Mouse (Mus musculus): ENCODE data around the gene Cilp2. TPM values are rescaled to one million over a fixed set of nuclear protein-coding genes. Genes with fewer than 3 reads are reported as not detected.

The Cilp2 gene
- 0.40 TPM in 2 replicates for polyA plus RNA-seq (2016; fragmentation: Nextera tagmentation; extraction: Ambion mirVana)

- no peaks in the 10 kb centered on the region for H3K9me3 ChIP-seq (replicated peaks)
- H3K4me3 ChIP-seq: peak within 1 kb of the TSS; percentile 34
- H3K27me3 ChIP-seq (ENCODE audit: low read depth, poor library complexity, severe bottlenecking): peaks cover 100% of the 10 kb centered on the region
- WGBS: 3% methylated on average over 60 of the region's 60 CpGs
- peak; percentile 63 for DNase-seq (ENCODE audit: low spot score)
- peaks cover 41% of the 10 kb centered on the region for H3K4me1 ChIP-seq
- H3K36me3 ChIP-seq: peaks cover 12% of the 10 kb centered on the region
- no peak within 1 kb of the TSS for H3K27ac ChIP-seq
Measured at GRCm38 (mm10) chr8:69887289-69888243, at the start of gene Cilp2. Cilp2 (minus strand) TSS chr8:69887687.

GRCm38 (mm10) chr8:69936050-69936794, 48.7 kb upstream of the Cilp2 start:
- no peak for DNase-seq (ENCODE audit: low spot score)
- WGBS: 72% methylated on average over 7 of the region's 7 CpGs
- Histone ChIP-seq H3K4me1 (peaks cover 33% of the 10 kb centered on the region), H3K4me3 (no peak overlapping the region), H3K27ac (0 out of 2 replicates have a peak overlapping the region, but pooled peaks have one; percentile 27), H3K36me3 (peaks cover 76% of the 10 kb centered on the region), H3K9me3 (replicated peaks) (no peaks in the 10 kb centered on the region), H3K27me3 (ENCODE audit: low read depth, poor library complexity, severe bottlenecking) (no peaks in the 10 kb centered on the region)

- Histone ChIP-seq H3K4me3 (no peak overlapping the region), H3K36me3 (peaks cover 79% of the 10 kb centered on the region), H3K4me1 (peaks cover 29% of the 10 kb centered on the region), H3K9me3 (replicated peaks) (no peaks in the 10 kb centered on the region), H3K27ac (no peak overlapping the region), H3K27me3 (ENCODE audit: low read depth, poor library complexity, severe bottlenecking) (no peaks in the 10 kb centered on the region)
- no peak for DNase-seq (ENCODE audit: low spot score)
- 95% methylated on average over 3 of the region's 3 CpGs for WGBS
Measured at GRCm38 (mm10) chr8:69935431-69935830, 47.9 kb upstream of the Cilp2 start.

- Histone ChIP-seq H3K27me3 (ENCODE audit: low read depth, poor library complexity, severe bottlenecking) (no peaks in the 10 kb centered on the region), H3K36me3 (peaks cover 74% of the 10 kb centered on the region), H3K27ac (no peak overlapping the region), H3K4me3 (no peak overlapping the region), H3K4me1 (peaks cover 20% of the 10 kb centered on the region), H3K9me3 (replicated peaks) (no peaks in the 10 kb centered on the region)
- WGBS: 91% methylated on average over 5 of the region's 5 CpGs
- DNase-seq (ENCODE audit: low spot score): no peak
Measured at GRCm38 (mm10) chr8:69934582-69934981, 47.1 kb upstream of the Cilp2 start.

- no peak overlapping the region for H3K27ac ChIP-seq
- no peak for DNase-seq (ENCODE audit: low spot score)
- H3K4me3 ChIP-seq: no peak overlapping the region
- H3K4me1 ChIP-seq: peaks cover 13% of the 10 kb centered on the region
- no peaks in the 10 kb centered on the region for H3K9me3 ChIP-seq (replicated peaks)
- H3K36me3 ChIP-seq: peaks cover 80% of the 10 kb centered on the region
- no peaks in the 10 kb centered on the region for H3K27me3 ChIP-seq (ENCODE audit: low read depth, poor library complexity, severe bottlenecking)
- WGBS: 86% methylated on average over 2 of the region's 2 CpGs
Measured at GRCm38 (mm10) chr8:69933811-69934210, 46.3 kb upstream of the Cilp2 start.

- no peak for DNase-seq (ENCODE audit: low spot score)
- Histone ChIP-seq H3K36me3 (peaks cover 65% of the 10 kb centered on the region), H3K4me3 (no peak overlapping the region), H3K4me1 (0 out of 2 replicates have a peak, but pooled peaks cover 1% of the 10 kb centered on the region), H3K27me3 (ENCODE audit: low read depth, poor library complexity, severe bottlenecking) (no peaks in the 10 kb centered on the region), H3K9me3 (replicated peaks) (no peaks in the 10 kb centered on the region), H3K27ac (no peak overlapping the region)
Measured at GRCm38 (mm10) chr8:69926901-69927300, 39.4 kb upstream of the Cilp2 start.

- Histone ChIP-seq H3K4me1 (peaks cover 23% of the 10 kb centered on the region), H3K36me3 (peaks cover 58% of the 10 kb centered on the region), H3K27ac (no peak overlapping the region), H3K27me3 (ENCODE audit: low read depth, poor library complexity, severe bottlenecking) (no peaks in the 10 kb centered on the region), H3K4me3 (no peak overlapping the region), H3K9me3 (replicated peaks) (no peaks in the 10 kb centered on the region)
- DNase-seq (ENCODE audit: low spot score): no peak
- WGBS: 76% methylated on average over 1 of the region's 1 CpGs
Measured at GRCm38 (mm10) chr8:69923986-69924385, 36.5 kb upstream of the Cilp2 start.

- DNase-seq (ENCODE audit: low spot score): no peak
- no peaks in the 10 kb centered on the region for H3K27me3 ChIP-seq (ENCODE audit: low read depth, poor library complexity, severe bottlenecking)
- H3K4me3 ChIP-seq: no peak overlapping the region
- peaks cover 23% of the 10 kb centered on the region for H3K4me1 ChIP-seq
- no peaks in the 10 kb centered on the region for H3K9me3 ChIP-seq (replicated peaks)
- H3K36me3 ChIP-seq: peaks cover 53% of the 10 kb centered on the region
- 96% methylated on average over 2 of the region's 2 CpGs for WGBS
- H3K27ac ChIP-seq: peak overlapping the region; percentile 79
Measured at GRCm38 (mm10) chr8:69921141-69921540, 33.7 kb upstream of the Cilp2 start.

- peaks cover 23% of the 10 kb centered on the region for H3K4me1 ChIP-seq
- H3K9me3 ChIP-seq (replicated peaks): no peaks in the 10 kb centered on the region
- peak; percentile 74 for DNase-seq (ENCODE audit: low spot score)
- no peak overlapping the region; the same call in 1 of the 2 replicates for H3K4me3 ChIP-seq
- no peaks in the 10 kb centered on the region for H3K27me3 ChIP-seq (ENCODE audit: low read depth, poor library complexity, severe bottlenecking)
- peaks cover 55% of the 10 kb centered on the region for H3K36me3 ChIP-seq
- 52% methylated on average over 11 of the region's 11 CpGs for WGBS
- peak overlapping the region; percentile 79 for H3K27ac ChIP-seq
Measured at GRCm38 (mm10) chr8:69919876-69920662, 32.6 kb upstream of the Cilp2 start.

- no peaks in the 10 kb centered on the region for H3K9me3 ChIP-seq (replicated peaks)
- DNase-seq (ENCODE audit: low spot score): peak; percentile 75
- H3K27ac ChIP-seq: no peak overlapping the region
- WGBS: 72% methylated on average over 1 of the region's 1 CpGs
- H3K36me3 ChIP-seq: peaks cover 62% of the 10 kb centered on the region
- H3K27me3 ChIP-seq (ENCODE audit: low read depth, poor library complexity, severe bottlenecking): no peaks in the 10 kb centered on the region
- peaks cover 23% of the 10 kb centered on the region for H3K4me1 ChIP-seq
- no peak overlapping the region for H3K4me3 ChIP-seq
Measured at GRCm38 (mm10) chr8:69919010-69919409, 31.5 kb upstream of the Cilp2 start.

- peaks cover 23% of the 10 kb centered on the region for H3K4me1 ChIP-seq
- H3K36me3 ChIP-seq: peaks cover 62% of the 10 kb centered on the region
Measured at GRCm38 (mm10) chr8:69918506-69918905, 31.0 kb upstream of the Cilp2 start.

GRCm38 (mm10) chr8:69915748-69916147, 28.3 kb upstream of the Cilp2 start:
- 70% methylated on average over 5 of the region's 5 CpGs for WGBS
- H3K4me3 ChIP-seq: no peak overlapping the region

More at GRCm38 (mm10) chr8:69918506-69918905, 31.0 kb upstream of the Cilp2 start:
- Histone ChIP-seq H3K27me3 (ENCODE audit: low read depth, poor library complexity, severe bottlenecking) (no peaks in the 10 kb centered on the region), H3K4me3 (no peak overlapping the region), H3K27ac (no peak overlapping the region), H3K9me3 (replicated peaks) (no peaks in the 10 kb centered on the region)
- DNase-seq (ENCODE audit: low spot score): no peak

More at GRCm38 (mm10) chr8:69915748-69916147, 28.3 kb upstream of the Cilp2 start:
- DNase-seq (ENCODE audit: low spot score): no peak
- H3K9me3 ChIP-seq (replicated peaks): no peaks in the 10 kb centered on the region
- peaks cover 10% of the 10 kb centered on the region for H3K4me1 ChIP-seq
- H3K27me3 ChIP-seq (ENCODE audit: low read depth, poor library complexity, severe bottlenecking): no peaks in the 10 kb centered on the region
- H3K36me3 ChIP-seq: peaks cover 75% of the 10 kb centered on the region
- no peak overlapping the region for H3K27ac ChIP-seq

Measured in limb, embryonic 10.5 days (tissue).